Mouse (Mus musculus) E14TG2a.4 (cell line): ENCODE results near the gene Ffar2.

ENCODE experiments used
- CTCF ChIP-seq: conservative IDR thresholded peaks from 2 replicates; pipeline ENCODE4 v1.5.1; 2014; ENCODE audit warnings: low read length
- NANOG ChIP-seq: IDR thresholded peaks from 2 replicates; pipeline ENCODE4 v1.6.1; 2014; ENCODE audit warnings: borderline replicate concordance, low read length, mixed read lengths
- POU5F1 ChIP-seq: IDR thresholded peaks from 2 replicates; pipeline ENCODE4 v1.6.1; 2014; ENCODE audit warnings: low read length, borderline replicate concordance

- peak; percentile 66 for TF ChIP-seq CTCF
- no peak for TF ChIP-seq NANOG
- TF ChIP-seq POU5F1, result no peak
Measured at GRCm38 (mm10) chr7:30805924-30806323, 17.7 kb downstream of the Ffar2 start.
